Mouse (Mus musculus) adrenal gland, adult 10 weeks (tissue): ENCODE data around the gene Lce1h. TPM values are rescaled to one million over a fixed set of nuclear protein-coding genes. Genes with fewer than 3 reads are reported as not detected.

Experiments
- polyA plus RNA-seq: library from polyadenylated mRNA; stranded (reverse); fragments of 350-450 nt; fragmentation: Illumina TruSeq; extraction: RNeasy Lipid Tissue Mini Kit (QIAGEN cat#74804); gene quantifications from one replicate; pipeline ENCODE4 v1.2.3, GENCODE M21; 2014; ENCODE audit warnings: low read depth, low replicate concordance

The Lce1h gene
- not detected for polyA plus RNA-seq

GRCm38 (mm10) chr3:92764965-92765364 is at the start of gene Lce1h:
TSS of gene Lce1h (minus strand) at chr3:92765065.

GRCm38 (mm10) chr3:92807791-92808190 is 42.9 kb upstream of the Lce1h start, which contains the start of gene Lce1k:
TSS of gene Lce1k (minus strand) at chr3:92807891.

GRCm38 (mm10) chr3:92790414-92790813 is 25.5 kb upstream of the Lce1h start, which contains the start of gene Lce1j:
TSS of gene Lce1j (minus strand) at chr3:92790514.

GRCm38 (mm10) chr3:92778799-92779198 is 13.9 kb upstream of the Lce1h start, which contains the start of gene Lce1i:
TSS of gene Lce1i (minus strand) at chr3:92778899.

GRCm38 (mm10) chr3:92752238-92752637 is 12.6 kb downstream of the Lce1h start, which contains the start of gene Lce1g:
TSS of gene Lce1g (minus strand) at chr3:92752338.

GRCm38 (mm10) chr3:92738996-92739395 is 25.9 kb downstream of the Lce1h start, which contains the start of gene Gm38119:
TSS of gene Gm38119 (minus strand) at chr3:92739096.

GRCm38 (mm10) chr3:92720250-92720649 is 44.6 kb downstream of the Lce1h start, which contains the start of gene Lce1f:
TSS of gene Lce1f (minus strand) at chr3:92720350.

Other genes with a start within 250 kb of the Lce1h start
- gene 2310046K23Rik, start 230.6 kb downstream of the Lce1h start, polyA plus RNA-seq, result not detected
- gene Ivl, start 191.3 kb downstream of the Lce1h start, polyA plus RNA-seq, result not detected
- not detected for gene Smcp, start 176.1 kb downstream of the Lce1h start, polyA plus RNA-seq
- gene 2210017I01Rik, start 157.6 kb downstream of the Lce1h start, polyA plus RNA-seq, result not detected
- not detected for gene Lce6a, start 143.4 kb downstream of the Lce1h start, polyA plus RNA-seq
- gene Lce1a1, start 116.8 kb downstream of the Lce1h start, polyA plus RNA-seq, result not detected
- not detected for gene Lce1b, start 108.1 kb downstream of the Lce1h start, polyA plus RNA-seq
- not detected for gene Lce1a2, start 94.8 kb downstream of the Lce1h start, polyA plus RNA-seq
- not detected for gene Lce1c, start 85.8 kb downstream of the Lce1h start, polyA plus RNA-seq
- not detected for gene Lce1d, start 77.9 kb downstream of the Lce1h start, polyA plus RNA-seq
- not detected for gene Lce1e, start 56.0 kb downstream of the Lce1h start, polyA plus RNA-seq
- gene Lce1f, start 44.7 kb downstream of the Lce1h start, polyA plus RNA-seq, result not detected
- not detected for gene Gm38119, start 26.0 kb downstream of the Lce1h start, polyA plus RNA-seq
- not detected for gene Lce1g, start 12.7 kb downstream of the Lce1h start, polyA plus RNA-seq
- not detected for gene Lce1i, start 13.8 kb upstream of the Lce1h start, polyA plus RNA-seq
- gene Lce1j, start 25.4 kb upstream of the Lce1h start, polyA plus RNA-seq, result not detected
- gene Lce1k, start 42.8 kb upstream of the Lce1h start, polyA plus RNA-seq, result not detected
- not detected for gene Kprp, start 62.2 kb upstream of the Lce1h start, polyA plus RNA-seq
- gene Lce1l, start 86.2 kb upstream of the Lce1h start, polyA plus RNA-seq, result not detected
- not detected for gene 2310050C09Rik, start 105.2 kb upstream of the Lce1h start, polyA plus RNA-seq
- not detected for gene Lce3a, start 161.2 kb upstream of the Lce1h start, polyA plus RNA-seq
- gene Lce3b, start 167.9 kb upstream of the Lce1h start, polyA plus RNA-seq, result not detected
- not detected for gene Lce3c, start 179.4 kb upstream of the Lce1h start, polyA plus RNA-seq
- not detected for gene Lce3d, start 192.3 kb upstream of the Lce1h start, polyA plus RNA-seq
- gene Lce3e, start 202.0 kb upstream of the Lce1h start, polyA plus RNA-seq, result not detected
- gene Lce3f, start 227.2 kb upstream of the Lce1h start, polyA plus RNA-seq, result not detected